Mouse (Mus musculus) heart, embryonic 12.5 days (tissue): ENCODE measurements around the gene Tshz2. TPM values are rescaled to one million over a fixed set of nuclear protein-coding genes. Genes with fewer than 3 reads are reported as not detected.

Source experiments
- ATAC-seq: fragments of 200-750 bp; cut with Nextera tagmentation; 2 replicates; pipeline ENCODE4 v1.8.0; 2017; ENCODE audit warnings: moderate TSS enrichment, moderate library complexity; ENCODE audit not compliant: insufficient number of reproducible peaks, low FRiP score
- H3K27ac ChIP-seq: fragments of 300-500 bp; sonication (generic); 2 replicates; pipeline ENCODE4 v1.5.1; 2016; ENCODE audit warnings: mild to moderate bottlenecking, moderate library complexity; ENCODE audit not compliant: poor library complexity, severe bottlenecking
- H3K27me3 ChIP-seq: fragments of 300-500 bp; sonication (generic); replicated peaks from 2 replicates; pipeline ENCODE4 v1.6.1; 2016; ENCODE audit warnings: mild to moderate bottlenecking, moderate library complexity
- H3K36me3 ChIP-seq: fragments of 300-500 bp; sonication (generic); 2 replicates; pipeline ENCODE4 v1.6.1; 2016; ENCODE audit warnings: mild to moderate bottlenecking, moderate library complexity
- H3K4me1 ChIP-seq: fragments of 300-500 bp; sonication (generic); replicated peaks from 2 replicates; pipeline ENCODE4 v1.6.1; 2016; ENCODE audit warnings: mild to moderate bottlenecking
- H3K4me2 ChIP-seq: fragments of 300-500 bp; sonication (generic); 2 replicates; pipeline ENCODE4 v1.6.1; 2016; ENCODE audit warnings: mild to moderate bottlenecking, moderate library complexity
- H3K4me3 ChIP-seq: fragments of 300-500 bp; sonication (generic); 2 replicates; pipeline ENCODE4 v1.5.1; 2016; ENCODE audit warnings: mild to moderate bottlenecking
- H3K9ac ChIP-seq: fragments of 300-500 bp; sonication (generic); 2 replicates; pipeline ENCODE4 v1.6.1; 2016; ENCODE audit warnings: mild to moderate bottlenecking, moderate library complexity
- H3K9me3 ChIP-seq: fragments of 300-500 bp; sonication (generic); replicated peaks from 2 replicates; pipeline ENCODE4 v1.6.1; 2016; ENCODE audit warnings: mild to moderate bottlenecking, moderate library complexity
- WGBS: fragments of 180-500 bp; shearing (Covaris S2); methylation state at CpG from one replicate; pipeline ENCODE4 v1.1.7; 2016; 5-methylcytosine and 5-hydroxymethylcytosine counted together
- polyA plus RNA-seq: library from polyadenylated mRNA; unstranded; fragments of >200 nt; fragmentation: Nextera tagmentation; extraction: Ambion mirVana; gene quantifications from 2 replicates; pipeline ENCODE4 v1.2.1, GENCODE M21; 2016

Tshz2 gene
- polyA plus RNA-seq, 1 experiment from 2014 or later: 5.6 TPM

DNA sequence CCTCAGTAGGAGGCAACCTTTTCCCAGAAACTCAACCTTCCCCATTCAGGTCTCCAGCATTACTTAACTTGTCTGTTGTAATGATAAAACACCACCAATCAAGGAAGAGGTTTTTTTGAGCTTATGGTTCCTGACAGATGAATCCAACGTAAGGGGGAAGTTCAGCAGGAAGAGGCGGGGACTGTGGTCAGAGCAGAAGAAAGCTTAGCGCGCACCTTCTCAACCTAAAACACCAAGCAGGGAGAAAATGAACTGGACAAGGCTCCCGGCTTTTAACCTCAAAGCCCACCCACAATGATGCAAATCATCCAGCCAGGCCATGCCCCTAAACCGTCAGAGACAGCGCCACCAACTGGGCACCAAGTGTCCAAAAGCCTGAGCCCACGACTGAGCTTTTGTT is 399.1 kb downstream of the Tshz2 start:
- Histone ChIP-seq H3K36me3 (no peaks in the 10 kb centered on the region), H3K4me1 (no peaks in the 10 kb centered on the region), H3K9ac (no peak overlapping the region), H3K4me3 (no peak overlapping the region), H3K4me2 (no peak overlapping the region), H3K9me3 (peaks cover 6% of the 10 kb centered on the region; the same call in 1 of the 2 replicates), H3K27me3 (no peaks in the 10 kb centered on the region), H3K27ac (no peak overlapping the region)
- no peak for ATAC-seq
- WGBS: 72% methylated on average over 8 of the region's 8 CpGs

DNA sequence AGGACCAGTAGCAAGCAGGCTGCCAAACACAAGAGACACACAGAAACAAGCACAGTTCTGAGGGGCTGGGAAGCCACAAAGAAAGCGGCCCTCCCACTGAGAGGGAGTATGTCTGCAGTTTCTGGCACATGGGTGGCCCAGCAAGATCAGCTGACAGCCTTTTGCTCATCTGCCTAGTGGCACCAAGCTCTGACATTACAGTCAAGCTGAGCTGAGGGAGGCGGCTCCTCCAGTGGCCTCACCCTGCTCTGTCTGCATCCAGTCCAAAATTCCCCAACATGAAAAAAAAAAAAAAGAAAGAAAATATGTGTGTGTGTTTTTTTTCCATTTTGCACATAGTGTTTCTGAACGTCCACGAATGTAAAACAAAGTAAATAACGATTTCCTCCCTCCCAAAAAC is 400.4 kb downstream of the Tshz2 start:
- 60% methylated on average over 5 of the region's 5 CpGs for WGBS
- no peak for ATAC-seq
- Histone ChIP-seq H3K9me3 (0 out of 2 replicates have a peak, but pooled peaks cover 2% of the 10 kb centered on the region), H3K4me2 (no peak overlapping the region), H3K4me1 (no peaks in the 10 kb centered on the region), H3K27me3 (no peaks in the 10 kb centered on the region), H3K9ac (no peak overlapping the region), H3K4me3 (no peak overlapping the region), H3K36me3 (no peaks in the 10 kb centered on the region), H3K27ac (no peak overlapping the region)

DNA sequence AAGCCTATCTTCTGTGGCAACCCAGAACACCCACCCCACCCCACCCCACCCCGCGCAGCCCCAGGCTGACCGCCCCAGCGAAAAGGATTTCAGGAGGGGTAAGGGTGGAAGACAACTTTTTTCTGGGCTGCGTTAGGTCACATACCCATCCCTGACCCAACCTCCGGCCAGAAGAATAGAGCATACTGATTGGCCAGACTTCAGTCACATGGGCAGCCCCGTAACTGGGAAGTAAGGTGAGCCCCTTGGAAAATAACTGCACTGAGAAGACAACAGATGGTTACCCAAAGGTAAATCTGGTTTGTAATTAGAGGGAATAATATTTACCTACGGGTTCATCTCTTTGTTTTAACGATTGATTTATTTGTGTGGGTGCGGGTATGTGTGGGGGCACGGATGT is 402.0 kb downstream of the Tshz2 start:
- no peaks in the 10 kb centered on the region for H3K27me3 ChIP-seq
- 0 out of 2 replicates have a peak, but pooled peaks cover 2% of the 10 kb centered on the region for H3K9me3 ChIP-seq
- no peak overlapping the region for H3K4me3 ChIP-seq
- no peak overlapping the region for H3K4me2 ChIP-seq
- no peak overlapping the region for H3K9ac ChIP-seq
- no peaks in the 10 kb centered on the region for H3K36me3 ChIP-seq
- WGBS: 89% methylated on average over 11 of the region's 11 CpGs
- no peak overlapping the region for H3K27ac ChIP-seq
- ATAC-seq: no peak
- no peaks in the 10 kb centered on the region for H3K4me1 ChIP-seq

DNA sequence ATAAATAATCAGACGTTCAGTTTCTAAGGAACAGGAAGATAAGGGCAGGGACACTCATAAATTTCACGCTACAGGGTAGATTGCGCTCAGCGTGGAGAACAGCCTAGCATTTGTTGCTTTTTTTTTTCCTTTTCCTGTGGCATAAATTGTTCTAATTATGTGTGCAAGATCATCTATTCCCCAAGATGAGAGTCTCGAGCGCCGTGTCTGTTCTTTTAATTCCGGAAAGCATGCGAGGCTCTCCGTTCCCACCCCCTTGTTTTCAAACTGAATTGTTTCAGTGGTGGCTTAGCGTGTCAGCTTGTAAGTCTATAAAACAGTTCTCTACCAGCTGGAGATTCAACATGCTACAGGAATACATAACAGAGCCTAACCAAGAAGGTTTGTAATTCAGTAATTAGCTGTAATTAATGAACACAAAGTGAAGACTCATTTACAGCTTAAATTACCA is 404.0 kb downstream of the Tshz2 start:
- H3K4me1 ChIP-seq: no peaks in the 10 kb centered on the region
- no peaks in the 10 kb centered on the region for H3K9me3 ChIP-seq
- H3K9ac ChIP-seq: no peak overlapping the region
- H3K4me2 ChIP-seq: no peak overlapping the region
- 75% methylated on average over 11 of the region's 11 CpGs for WGBS
- no peak overlapping the region for H3K27ac ChIP-seq
- ATAC-seq: no peak
- no peaks in the 10 kb centered on the region for H3K27me3 ChIP-seq
- no peaks in the 10 kb centered on the region for H3K36me3 ChIP-seq
- no peak overlapping the region for H3K4me3 ChIP-seq

DNA sequence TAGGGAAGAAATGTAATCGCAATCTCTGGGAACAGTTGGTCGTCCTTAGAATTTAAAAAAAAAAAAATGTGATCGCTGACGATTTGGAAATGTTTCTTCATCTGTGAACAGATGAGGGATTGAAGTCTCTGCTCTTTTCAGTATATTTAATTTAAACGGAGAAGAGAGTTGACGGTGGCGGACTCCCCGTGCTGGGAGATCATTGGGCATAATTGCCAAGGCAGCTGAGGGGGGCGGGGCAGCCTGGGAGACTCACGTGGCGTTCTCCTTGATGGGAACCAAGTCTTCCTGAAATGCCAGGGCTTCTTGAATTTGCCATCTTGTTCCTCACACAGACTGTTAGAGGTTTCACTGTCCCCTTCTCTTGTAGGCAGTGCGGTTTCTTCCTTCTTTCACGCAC is 404.5 kb downstream of the Tshz2 start:
- Histone ChIP-seq H3K4me1 (no peaks in the 10 kb centered on the region), H3K4me3 (no peak overlapping the region), H3K36me3 (no peaks in the 10 kb centered on the region), H3K27ac (no peak overlapping the region), H3K9ac (no peak overlapping the region), H3K9me3 (no peaks in the 10 kb centered on the region), H3K27me3 (no peaks in the 10 kb centered on the region), H3K4me2 (no peak overlapping the region)
- ATAC-seq: no peak
- 70% methylated on average over 13 of the region's 13 CpGs for WGBS

DNA sequence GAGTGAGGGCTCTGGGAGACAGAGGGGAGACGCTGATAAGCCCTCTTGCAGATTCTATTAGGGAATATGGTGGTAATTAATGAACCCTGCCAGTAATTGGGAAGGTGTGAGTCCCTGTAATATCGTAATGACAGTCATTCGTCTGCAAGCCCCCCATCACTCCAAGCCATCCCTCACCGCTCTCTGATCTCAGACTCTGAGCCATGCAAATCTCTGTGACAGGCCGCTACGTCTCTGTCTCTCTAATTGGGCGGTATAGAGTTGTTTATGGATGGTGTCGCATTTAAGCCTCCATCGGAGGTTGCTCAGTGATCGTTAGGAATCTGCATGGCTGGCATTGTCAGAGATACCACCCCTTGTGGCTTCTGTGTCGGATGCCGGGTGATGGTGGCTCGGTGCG is 407.0 kb downstream of the Tshz2 start:
- WGBS: 78% methylated on average over 14 of the region's 14 CpGs

DNA sequence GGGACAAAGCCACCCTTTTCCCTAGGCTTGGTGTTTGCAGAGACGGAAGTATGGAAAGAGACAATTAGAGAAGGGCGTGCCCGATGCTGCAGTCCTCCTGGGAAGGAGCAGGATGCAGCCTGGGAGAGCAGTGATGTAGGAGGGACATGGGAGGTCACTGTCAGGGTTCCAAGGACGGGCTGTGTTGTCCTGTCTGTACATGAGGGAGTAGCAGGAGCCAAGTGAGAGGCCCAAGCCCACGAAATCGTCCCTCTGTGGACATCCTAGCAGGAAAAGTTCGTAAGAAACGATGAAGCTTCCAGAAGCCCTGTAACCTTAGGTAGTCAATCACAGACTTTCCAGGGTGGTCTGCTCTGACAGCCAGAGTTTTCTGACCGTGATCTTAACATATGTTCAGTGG is 408.3 kb downstream of the Tshz2 start:
- no peaks in the 10 kb centered on the region for H3K4me1 ChIP-seq
- H3K36me3 ChIP-seq: no peaks in the 10 kb centered on the region
- H3K27me3 ChIP-seq: no peaks in the 10 kb centered on the region
- 52% methylated on average over 9 of the region's 9 CpGs for WGBS
- no peak for ATAC-seq
- peaks cover 7% of the 10 kb centered on the region for H3K9me3 ChIP-seq
- H3K9ac ChIP-seq: no peak overlapping the region
- H3K4me2 ChIP-seq: no peak overlapping the region
- no peak overlapping the region for H3K27ac ChIP-seq
- no peak overlapping the region for H3K4me3 ChIP-seq

More for the DNA sequence above, 407.0 kb downstream of the Tshz2 start:
- no peaks in the 10 kb centered on the region for H3K4me1 ChIP-seq
- no peak for ATAC-seq
- no peaks in the 10 kb centered on the region for H3K9me3 ChIP-seq
- H3K27me3 ChIP-seq: no peaks in the 10 kb centered on the region
- no peak overlapping the region for H3K4me2 ChIP-seq
- no peak overlapping the region for H3K27ac ChIP-seq
- H3K36me3 ChIP-seq: no peaks in the 10 kb centered on the region
- H3K9ac ChIP-seq: no peak overlapping the region
- no peak overlapping the region for H3K4me3 ChIP-seq

DNA sequence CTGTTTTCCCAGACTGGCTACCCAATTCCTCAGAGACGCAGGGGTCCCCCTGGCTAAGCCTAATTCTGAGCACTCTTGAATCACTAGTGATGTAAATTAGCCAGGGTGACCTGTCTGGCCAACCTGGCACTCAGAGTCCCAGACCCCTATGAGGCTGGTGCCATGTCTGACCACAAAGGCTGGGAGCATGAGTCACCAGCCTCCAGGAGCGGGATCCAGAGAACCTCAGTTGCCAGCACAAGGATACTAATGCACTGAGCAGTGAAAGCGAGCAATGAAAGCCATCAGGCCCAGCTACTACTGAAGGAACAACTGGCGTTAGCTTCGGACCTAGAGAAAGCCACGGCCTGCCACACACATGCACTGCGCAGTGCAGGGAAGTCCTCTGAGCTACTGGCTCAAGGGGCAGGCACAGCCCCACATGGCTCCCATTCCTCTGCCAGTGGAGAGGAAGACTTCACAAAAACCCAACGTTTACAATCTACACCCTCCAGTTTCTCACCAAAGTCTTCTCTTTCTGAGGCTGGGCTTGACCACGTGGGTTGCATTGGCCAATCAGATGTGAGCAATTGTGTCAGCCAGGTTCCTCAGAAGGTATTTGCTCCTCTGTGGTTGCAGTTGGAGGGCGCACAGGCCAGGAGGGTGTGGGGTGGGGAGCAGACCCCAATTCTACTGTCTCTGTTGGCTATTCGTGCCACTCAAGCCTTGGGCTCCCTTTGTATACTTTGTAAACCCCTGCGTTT is 409.8 kb downstream of the Tshz2 start:
- H3K4me3 ChIP-seq: no peak overlapping the region
- H3K4me2 ChIP-seq: no peak overlapping the region
- no peak overlapping the region for H3K9ac ChIP-seq
- WGBS: 77% methylated on average over 12 of the region's 12 CpGs
- no peaks in the 10 kb centered on the region for H3K27me3 ChIP-seq
- H3K9me3 ChIP-seq: peaks cover 13% of the 10 kb centered on the region
- no peak for ATAC-seq
- no peak overlapping the region for H3K27ac ChIP-seq
- no peaks in the 10 kb centered on the region for H3K4me1 ChIP-seq
- no peaks in the 10 kb centered on the region for H3K36me3 ChIP-seq

DNA sequence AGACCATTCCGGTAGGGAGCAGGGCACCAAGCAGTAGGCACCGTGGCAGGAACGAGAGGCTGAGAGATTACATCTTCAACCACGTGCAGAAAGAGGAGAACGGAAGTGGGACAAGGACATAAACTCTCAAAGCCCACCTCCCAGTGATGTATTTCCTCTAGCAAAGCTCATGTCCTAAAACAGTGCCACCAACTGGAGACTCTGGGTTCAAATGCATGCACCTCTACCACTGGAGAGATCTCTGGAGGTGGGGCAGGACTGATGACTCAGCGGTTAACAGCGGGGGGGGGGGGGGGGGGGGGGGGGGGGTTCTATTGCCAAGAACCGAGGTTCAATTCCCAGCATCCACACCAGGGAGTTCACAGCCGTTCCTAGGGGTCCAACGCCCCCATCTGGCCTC is 410.5 kb downstream of the Tshz2 start:
- H3K4me2 ChIP-seq: no peak overlapping the region

DNA sequence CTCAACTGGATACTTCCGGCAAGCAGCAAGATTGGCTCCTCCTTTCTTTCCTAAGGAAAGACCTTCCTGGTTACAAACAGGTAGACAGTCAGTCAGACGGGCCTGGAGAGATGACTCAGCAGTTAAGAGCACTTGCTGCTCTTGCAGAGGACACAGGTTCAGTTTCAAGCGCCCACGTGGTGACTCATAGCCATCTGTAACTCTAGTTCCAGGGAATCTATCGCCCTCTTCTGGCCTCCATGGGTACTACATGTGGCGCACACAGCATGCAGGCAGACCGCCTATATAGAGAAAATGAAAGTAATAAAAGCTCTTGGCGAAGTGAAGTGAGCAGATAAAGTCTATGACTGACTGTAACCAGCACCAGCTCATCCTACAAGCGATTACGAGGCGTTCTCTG is 413.1 kb downstream of the Tshz2 start:
- WGBS: 79% methylated on average over 11 of the region's 11 CpGs
- peaks cover 16% of the 10 kb centered on the region for H3K9me3 ChIP-seq
- no peak overlapping the region for H3K4me3 ChIP-seq
- H3K4me2 ChIP-seq: no peak overlapping the region
- no peaks in the 10 kb centered on the region for H3K4me1 ChIP-seq
- H3K9ac ChIP-seq: no peak overlapping the region
- H3K27ac ChIP-seq: no peak overlapping the region
- ATAC-seq: no peak
- H3K36me3 ChIP-seq: no peaks in the 10 kb centered on the region
- H3K27me3 ChIP-seq: no peaks in the 10 kb centered on the region

More for the DNA sequence above, 410.5 kb downstream of the Tshz2 start:
- no peak overlapping the region for H3K9ac ChIP-seq
- H3K36me3 ChIP-seq: no peaks in the 10 kb centered on the region
- 76% methylated on average over 10 of the region's 10 CpGs for WGBS
- no peak overlapping the region for H3K4me3 ChIP-seq
- no peaks in the 10 kb centered on the region for H3K4me1 ChIP-seq
- no peak for ATAC-seq
- H3K27ac ChIP-seq: no peak overlapping the region
- H3K9me3 ChIP-seq: peaks cover 16% of the 10 kb centered on the region
- no peaks in the 10 kb centered on the region for H3K27me3 ChIP-seq

DNA sequence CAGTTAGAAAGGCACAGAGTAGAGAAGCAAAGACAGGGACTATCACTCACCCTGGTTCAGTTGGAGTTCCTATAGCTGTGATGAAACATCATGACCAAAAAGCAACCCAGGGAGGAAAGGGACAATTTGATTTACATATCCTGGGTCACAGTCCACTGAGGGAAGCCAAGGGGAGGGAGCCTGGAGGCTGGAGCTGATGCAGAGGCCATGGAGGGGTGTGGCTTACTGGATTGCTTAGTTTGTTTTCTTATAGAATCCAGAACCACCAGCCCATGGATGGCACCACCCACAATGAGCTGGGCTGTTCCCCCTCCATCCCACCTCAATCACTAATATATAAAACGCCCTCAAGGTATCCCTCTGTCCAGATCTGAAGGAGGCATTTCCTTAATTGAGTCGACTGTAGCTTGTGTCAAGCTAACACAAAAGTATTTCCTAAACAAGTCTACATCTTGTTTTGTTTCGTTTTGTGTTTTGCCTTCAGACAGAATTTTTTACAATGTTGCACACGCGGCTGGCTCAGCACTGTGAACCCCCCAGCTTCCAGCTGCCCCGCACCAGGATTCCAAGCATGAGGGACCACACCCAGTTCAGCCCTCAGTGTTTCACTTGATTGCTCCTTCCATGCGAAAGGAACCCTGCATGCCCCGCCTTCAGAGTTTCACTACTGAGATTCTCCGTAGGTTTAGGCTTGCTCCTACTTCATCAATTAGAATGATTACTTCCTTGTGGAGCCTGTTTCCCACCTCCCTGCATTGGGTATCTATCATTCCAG is 413.7 kb downstream of the Tshz2 start:
- Histone ChIP-seq H3K9ac (no peak overlapping the region), H3K4me2 (no peak overlapping the region), H3K4me1 (no peaks in the 10 kb centered on the region), H3K36me3 (no peaks in the 10 kb centered on the region), H3K27me3 (no peaks in the 10 kb centered on the region), H3K27ac (no peak overlapping the region), H3K9me3 (peaks cover 16% of the 10 kb centered on the region), H3K4me3 (no peak overlapping the region)
- ATAC-seq: no peak
- WGBS: 83% methylated on average over 9 of the region's 9 CpGs
